Mouse (Mus musculus) urinary bladder, adult 2 months (tissue): ENCODE data around the gene Tmem208. TPM values are rescaled to one million over a fixed set of nuclear protein-coding genes. Genes with fewer than 3 reads are reported as not detected.
"Not testable (repeated sequence)": the region's sequence is repeated elsewhere in the genome, so short reads cannot be mapped to it uniquely, and the experiment has no call there.

Experiments used
- DNase-seq: peaks from one replicate; pipeline ENCODE4 v3.0.0; 2022; ENCODE audit warnings: low spot score
- polyA plus RNA-seq: library from polyadenylated mRNA; depleted of rRNA; stranded (reverse); fragments of >200 nt; gene quantifications from 2 replicates; pipeline ENCODE4 v1.2.3, GENCODE M21; 2012; rRNA removed

Gene Tmem208
- 72.7 and 103 TPM in 2 replicates for polyA plus RNA-seq

GRCm38 (mm10) chr8:105326141-105326672, at the start of gene Tmem208, which contains the start of gene Lrrc29:
Tmem208 (plus strand) TSS chr8:105326354.
Lrrc29 (minus strand) TSS chr8:105326278.
- DNase-seq, result peak; percentile 81

GRCm38 (mm10) chr8:105278911-105279334, 47.2 kb upstream of the Tmem208 start:
- peak; percentile 74 for DNase-seq

GRCm38 (mm10) chr8:105280567-105280966, 45.6 kb upstream of the Tmem208 start:
- DNase-seq, result no peak

- DNase-seq, result no peak
These were observed 44.3 kb upstream of the Tmem208 start for GRCm38 (mm10) chr8:105281821-105282220.

- DNase-seq, result no peak
These were observed 43.9 kb upstream of the Tmem208 start for GRCm38 (mm10) chr8:105282239-105282638.

- no peak for DNase-seq
These were observed 43.1 kb upstream of the Tmem208 start for GRCm38 (mm10) chr8:105283074-105283473.

- DNase-seq, result no peak
These were observed 40.6 kb upstream of the Tmem208 start for GRCm38 (mm10) chr8:105285514-105285913.

GRCm38 (mm10) chr8:105286907-105287306, 39.2 kb upstream of the Tmem208 start:
- no peak for DNase-seq

- no peak for DNase-seq
These were observed 37.9 kb upstream of the Tmem208 start for GRCm38 (mm10) chr8:105288231-105288630.

GRCm38 (mm10) chr8:105288958-105289732, 37.0 kb upstream of the Tmem208 start:
- DNase-seq, result peak; percentile 79

- DNase-seq, result no peak
These were observed 36.2 kb upstream of the Tmem208 start, which contains the start of gene 4931428F04Rik for GRCm38 (mm10) chr8:105289805-105290460. 4931428F04Rik (minus strand) TSS chr8:105289864.

- peak; percentile 72 for DNase-seq
These were observed 35.4 kb upstream of the Tmem208 start for GRCm38 (mm10) chr8:105290554-105291314.

GRCm38 (mm10) chr8:105291364-105291763, 34.8 kb upstream of the Tmem208 start:
- not testable (repeated sequence) for DNase-seq

- DNase-seq, result not testable (repeated sequence)
These were observed 34.4 kb upstream of the Tmem208 start for GRCm38 (mm10) chr8:105291802-105292201.

- no peak for DNase-seq
These were observed 33.7 kb upstream of the Tmem208 start for GRCm38 (mm10) chr8:105292471-105292870.

GRCm38 (mm10) chr8:105293405-105293804, 32.7 kb upstream of the Tmem208 start:
- DNase-seq, result no peak

GRCm38 (mm10) chr8:105294776-105295175, 31.4 kb upstream of the Tmem208 start:
- DNase-seq, result no peak

- no peak for DNase-seq
These were observed 30.9 kb upstream of the Tmem208 start for GRCm38 (mm10) chr8:105295256-105295655.

- no peak for DNase-seq
These were observed 30.1 kb upstream of the Tmem208 start, which contains the start of gene Exoc3l for GRCm38 (mm10) chr8:105295895-105296573. Exoc3l (minus strand) TSS chr8:105296101.

GRCm38 (mm10) chr8:105297511-105298192, 28.5 kb upstream of the Tmem208 start, which contains the start of gene E2f4:
E2f4 (plus strand) TSS chr8:105297663.
- DNase-seq, result peak; percentile 81
